Mouse (Mus musculus): ENCODE data around the gene Btn1a1.

Btn1a1 gene

GRCm38 (mm10) chr13:23465600-23466109 lies at the start of gene Btn1a1:
TSS of gene Btn1a1 (minus strand) at chr13:23465901.
- no peak for DNase-seq (ENCODE audit: low read depth, low spot score)

- no peak for DNase-seq (ENCODE audit: low read depth, low spot score)
Observed at GRCm38 (mm10) chr13:23515281-23515680, 49.6 kb upstream of the Btn1a1 start.

- no peak for DNase-seq (ENCODE audit: low read depth, low spot score)
Observed at GRCm38 (mm10) chr13:23513517-23513916, 47.8 kb upstream of the Btn1a1 start.

GRCm38 (mm10) chr13:23510127-23510526 lies 44.4 kb upstream of the Btn1a1 start:
- no peak for DNase-seq (ENCODE audit: low read depth, low spot score)

GRCm38 (mm10) chr13:23506819-23507515 lies 41.3 kb upstream of the Btn1a1 start:
- no peak for DNase-seq (ENCODE audit: low read depth, low spot score)

- no peak for DNase-seq (ENCODE audit: low read depth, low spot score)
Observed at GRCm38 (mm10) chr13:23506351-23506750, 40.6 kb upstream of the Btn1a1 start.

- DNase-seq (ENCODE audit: low read depth, low spot score), result no peak
Observed at GRCm38 (mm10) chr13:23505662-23506345, 40.1 kb upstream of the Btn1a1 start.

GRCm38 (mm10) chr13:23503797-23504196 lies 38.1 kb upstream of the Btn1a1 start:
- DNase-seq (ENCODE audit: low read depth, low spot score), result no peak

- no peak for DNase-seq (ENCODE audit: low read depth, low spot score)
Observed at GRCm38 (mm10) chr13:23502916-23503315, 37.2 kb upstream of the Btn1a1 start.

GRCm38 (mm10) chr13:23502031-23502567 lies 36.4 kb upstream of the Btn1a1 start:
- no peak for DNase-seq (ENCODE audit: low read depth, low spot score)

GRCm38 (mm10) chr13:23501511-23501910 lies 35.8 kb upstream of the Btn1a1 start:
- no peak for DNase-seq (ENCODE audit: low read depth, low spot score)

GRCm38 (mm10) chr13:23500424-23501200 lies 34.9 kb upstream of the Btn1a1 start:
- DNase-seq (ENCODE audit: low read depth, low spot score), result no peak

- no peak for DNase-seq (ENCODE audit: low read depth, low spot score)
Observed at GRCm38 (mm10) chr13:23499943-23500342, 34.2 kb upstream of the Btn1a1 start.

GRCm38 (mm10) chr13:23498653-23499052 lies 33.0 kb upstream of the Btn1a1 start:
- DNase-seq (ENCODE audit: low read depth, low spot score), result no peak

GRCm38 (mm10) chr13:23497656-23498321 lies 32.1 kb upstream of the Btn1a1 start:
- DNase-seq (ENCODE audit: low read depth, low spot score), result no peak

GRCm38 (mm10) chr13:23495526-23495925 lies 29.8 kb upstream of the Btn1a1 start:
- DNase-seq (ENCODE audit: low read depth, low spot score), result no peak

- no peak for DNase-seq (ENCODE audit: low read depth, low spot score)
Observed at GRCm38 (mm10) chr13:23491990-23492389, 26.3 kb upstream of the Btn1a1 start.

- DNase-seq (ENCODE audit: low read depth, low spot score), result no peak
Observed at GRCm38 (mm10) chr13:23491263-23491662, 25.6 kb upstream of the Btn1a1 start.

GRCm38 (mm10) chr13:23490863-23491262 lies 25.2 kb upstream of the Btn1a1 start:
- no peak for DNase-seq (ENCODE audit: low read depth, low spot score)

GRCm38 (mm10) chr13:23488400-23489322 lies 23.0 kb upstream of the Btn1a1 start, which contains the start of gene Btn2a2:
TSS of gene Btn2a2 (minus strand) at chr13:23488857.
- DNase-seq (ENCODE audit: low read depth, low spot score), result peak; percentile 64

Measured in retina, postnatal 7 days (tissue).